Mouse (Mus musculus): ENCODE data around the gene Gm11733.
A peak's percentile ranks its signal among the peaks of the same experiment; 100 is the strongest.

The Gm11733 gene

GRCm38 (mm10) chr11:117478271-117479006 lies 5.7 kb upstream of the Gm11733 start:
- no peak for DNase-seq (ENCODE audit: extremely low read depth, low read depth)

DNA sequence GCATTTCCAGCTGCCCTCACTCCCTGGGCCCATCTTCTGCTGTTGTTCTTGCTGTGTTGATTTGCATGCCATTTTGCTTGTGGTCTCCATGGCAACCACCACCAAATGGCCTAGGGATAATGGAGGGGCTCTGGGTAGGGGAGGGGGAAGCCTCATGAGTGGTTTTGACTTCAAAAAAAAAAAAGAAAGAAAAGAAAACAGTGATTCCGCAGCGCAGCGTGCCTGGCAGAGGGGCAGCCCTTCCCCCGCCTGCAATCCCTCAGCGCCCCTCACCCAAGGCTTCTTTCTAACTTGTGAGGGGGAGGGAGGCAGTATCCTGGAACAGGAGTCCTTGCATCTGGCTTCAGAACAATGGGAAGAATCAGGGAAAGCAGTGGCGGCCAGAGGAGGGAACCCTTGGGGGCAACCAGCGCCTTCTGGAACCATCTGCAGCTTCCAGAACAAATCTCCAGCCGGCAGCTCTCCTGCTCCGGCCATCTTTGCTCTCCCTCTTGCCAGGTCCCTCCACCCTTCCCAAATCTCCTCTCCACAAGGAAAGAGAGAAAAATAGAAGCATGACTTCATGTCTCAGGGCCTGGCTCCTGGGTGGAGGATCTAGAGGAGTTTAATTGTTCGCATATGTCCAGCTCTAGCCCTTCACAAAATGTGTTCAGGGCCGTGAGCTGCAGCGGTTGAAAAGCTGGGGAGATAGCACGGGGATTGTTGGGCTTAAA lies 5.0 kb upstream of the Gm11733 start:
- no peak for DNase-seq (ENCODE audit: extremely low read depth, low read depth)

- DNase-seq (ENCODE audit: extremely low read depth, low read depth), result no peak
Observed at GRCm38 (mm10) chr11:117479746-117480145, 4.4 kb upstream of the Gm11733 start.

GRCm38 (mm10) chr11:117482300-117482676 lies 1.9 kb upstream of the Gm11733 start:
- peak; percentile 34 for DNase-seq (ENCODE audit: extremely low read depth, low read depth)

GRCm38 (mm10) chr11:117482677-117483511 lies 1.3 kb upstream of the Gm11733 start:
- DNase-seq (ENCODE audit: extremely low read depth, low read depth), result peak; percentile 76

DNA sequence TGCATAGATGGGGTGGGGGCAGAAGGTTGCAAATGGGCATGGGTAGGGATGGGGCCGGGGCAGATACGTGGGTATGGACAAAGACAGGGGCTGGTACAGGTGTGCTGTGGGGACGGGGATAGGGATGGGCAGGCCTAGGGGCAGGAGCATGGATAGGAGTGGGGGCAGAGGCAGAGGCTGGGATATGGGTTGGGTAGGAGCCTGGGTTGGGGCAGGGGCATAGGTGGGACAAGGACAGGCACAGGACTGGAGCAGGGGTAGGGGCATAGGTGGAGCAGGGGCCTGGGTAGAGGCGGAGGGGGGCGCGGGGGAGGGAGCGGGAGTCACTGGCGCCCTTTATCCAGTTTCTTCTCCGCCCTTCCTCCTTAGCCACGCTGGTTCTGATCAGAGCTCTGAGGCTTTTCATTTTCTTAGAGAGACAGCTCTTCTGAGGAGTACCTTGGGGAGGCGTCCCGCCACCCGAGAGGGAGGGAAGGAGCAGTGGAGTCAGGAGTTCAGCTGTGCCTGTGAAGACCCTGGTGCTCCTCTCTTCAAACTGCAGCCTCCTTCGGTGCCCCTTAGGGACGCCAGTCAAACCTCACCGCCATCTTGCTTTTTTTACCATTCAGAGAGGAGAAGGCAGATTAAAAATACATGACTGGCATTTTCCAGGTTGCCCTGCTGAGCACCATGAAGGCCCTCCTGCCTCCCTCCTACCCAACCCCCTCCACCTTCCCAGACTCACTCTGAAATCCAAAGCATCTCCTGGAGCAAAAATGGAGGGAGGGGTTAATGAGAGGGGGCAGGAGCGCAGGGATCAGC lies 7.4 kb downstream of the Gm11733 start:
- no peak for DNase-seq (ENCODE audit: extremely low read depth, low read depth)

- no peak for DNase-seq (ENCODE audit: extremely low read depth, low read depth)
Observed at GRCm38 (mm10) chr11:117492209-117492505, 8.0 kb downstream of the Gm11733 start.

DNA sequence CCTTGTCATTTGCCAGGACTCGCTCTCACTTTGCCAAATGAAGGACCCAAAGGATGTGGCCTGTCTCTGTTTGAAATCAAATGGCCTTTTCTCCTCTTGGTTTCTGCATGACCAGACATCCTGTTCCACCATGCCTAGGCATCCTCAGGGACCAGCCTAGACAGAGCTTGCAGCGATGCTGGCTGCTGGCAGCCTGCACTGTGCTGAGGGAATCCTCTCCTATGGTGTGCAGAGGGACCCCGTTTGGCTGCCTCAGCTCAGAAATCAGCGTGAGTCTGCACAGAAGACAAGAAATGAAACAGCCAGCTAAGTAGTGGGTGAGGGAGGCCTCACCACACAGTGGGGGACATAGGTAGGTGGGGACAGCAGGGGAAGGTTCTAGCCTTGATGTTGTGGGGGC lies 12.6 kb downstream of the Gm11733 start:
- DNase-seq (ENCODE audit: extremely low read depth, low read depth), result no peak

DNA sequence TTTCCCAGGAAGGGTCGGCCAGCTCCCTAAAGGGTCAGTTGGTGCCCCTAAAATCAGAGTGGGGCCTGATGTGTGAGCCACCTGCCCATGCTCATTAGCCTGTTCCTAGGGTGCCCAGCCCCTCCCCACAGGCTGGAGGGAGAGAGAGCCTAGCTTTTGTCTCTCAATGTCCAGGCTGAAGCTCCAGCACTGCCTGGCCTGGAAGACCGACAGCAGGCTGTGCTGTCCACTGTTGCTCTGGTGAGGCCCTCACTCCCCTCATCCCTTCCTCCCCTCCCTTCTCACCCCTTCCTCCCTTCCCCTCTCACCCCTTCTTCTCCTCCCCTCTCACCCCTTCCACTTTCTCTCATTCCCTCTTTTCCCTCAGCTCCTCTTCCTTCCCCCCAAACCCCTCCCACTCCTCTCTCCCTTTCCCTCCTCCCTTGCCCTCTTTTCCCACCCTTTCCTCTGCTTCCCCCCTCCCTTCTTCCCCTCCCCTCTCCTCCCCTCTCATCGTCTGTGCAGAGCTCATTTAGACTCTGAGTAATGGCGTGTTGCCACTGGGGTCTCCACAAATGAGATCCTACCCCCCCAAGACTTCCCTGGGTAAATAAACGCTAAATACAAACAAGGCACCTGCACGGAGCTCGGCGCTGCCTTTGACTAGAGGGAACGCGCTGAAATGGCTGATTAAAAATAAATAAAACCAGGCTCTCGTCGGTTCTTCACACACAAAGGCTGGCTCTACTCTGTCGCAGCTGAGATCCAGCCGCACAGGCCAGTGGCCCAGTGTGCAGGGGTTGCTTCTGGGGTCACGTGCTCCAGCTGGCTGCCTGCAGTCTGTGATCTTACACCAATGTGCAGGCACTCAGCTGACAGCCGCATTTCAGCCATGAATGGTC lies 13.3 kb downstream of the Gm11733 start:
- no peak for DNase-seq (ENCODE audit: extremely low read depth, low read depth)

GRCm38 (mm10) chr11:117498137-117498511 lies 14.0 kb downstream of the Gm11733 start:
- no peak for DNase-seq (ENCODE audit: extremely low read depth, low read depth)

- no peak for DNase-seq (ENCODE audit: extremely low read depth, low read depth)
Observed at GRCm38 (mm10) chr11:117508972-117509371, 24.8 kb downstream of the Gm11733 start.

DNA sequence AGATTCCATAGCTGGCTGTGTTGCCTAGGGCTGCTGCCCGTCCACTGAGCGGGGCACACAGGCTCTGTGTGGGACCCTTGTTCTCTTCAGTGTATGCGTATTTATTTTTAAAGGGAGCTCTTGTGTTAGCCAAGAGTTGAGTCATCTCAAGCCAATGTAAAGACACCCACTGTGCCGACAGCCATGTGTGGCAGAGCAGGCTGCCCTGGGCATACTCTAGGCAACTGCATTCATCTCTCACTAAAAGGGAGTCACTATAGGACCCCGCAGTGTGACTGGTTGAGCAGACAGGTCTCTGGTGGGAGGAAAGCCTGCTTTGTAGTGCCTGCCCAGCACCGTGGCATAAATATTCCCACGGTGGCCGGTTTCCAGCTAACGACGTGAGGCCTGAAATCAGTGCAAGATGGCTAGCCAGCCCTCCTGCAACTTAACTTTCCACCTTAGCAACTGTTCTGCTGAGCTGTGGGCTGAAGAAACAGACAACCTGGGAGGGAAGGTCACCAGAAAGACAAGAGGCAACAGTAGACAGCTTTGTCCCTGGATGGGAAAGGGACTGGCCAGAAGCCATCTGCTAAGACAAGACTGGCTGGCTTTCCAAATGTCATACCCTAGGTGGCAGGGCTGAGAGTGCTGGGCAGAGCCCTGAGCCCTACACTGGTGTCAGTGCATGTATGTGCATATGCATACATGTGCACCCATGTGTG lies 31.7 kb downstream of the Gm11733 start:
- no peak for DNase-seq (ENCODE audit: extremely low read depth, low read depth)

DNA sequence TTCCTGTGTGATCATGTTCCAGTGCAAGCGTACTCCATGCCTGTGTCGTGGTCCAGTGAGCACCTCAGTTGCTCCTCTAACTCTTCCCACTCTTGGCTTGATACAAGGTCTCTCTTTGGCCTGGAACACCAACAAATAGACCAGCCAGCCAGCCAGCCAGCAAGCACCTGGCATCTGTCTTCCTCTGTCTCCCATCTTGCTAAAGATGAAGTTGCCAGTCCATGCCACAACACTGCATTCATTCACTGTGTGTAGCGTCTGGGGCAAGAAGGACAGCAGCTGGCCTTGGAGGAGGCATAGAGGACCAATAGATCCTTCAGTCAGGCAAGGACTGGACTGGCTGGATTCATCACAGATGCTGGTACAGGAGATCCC lies 32.2 kb downstream of the Gm11733 start:
- DNase-seq (ENCODE audit: extremely low read depth, low read depth), result no peak

DNA sequence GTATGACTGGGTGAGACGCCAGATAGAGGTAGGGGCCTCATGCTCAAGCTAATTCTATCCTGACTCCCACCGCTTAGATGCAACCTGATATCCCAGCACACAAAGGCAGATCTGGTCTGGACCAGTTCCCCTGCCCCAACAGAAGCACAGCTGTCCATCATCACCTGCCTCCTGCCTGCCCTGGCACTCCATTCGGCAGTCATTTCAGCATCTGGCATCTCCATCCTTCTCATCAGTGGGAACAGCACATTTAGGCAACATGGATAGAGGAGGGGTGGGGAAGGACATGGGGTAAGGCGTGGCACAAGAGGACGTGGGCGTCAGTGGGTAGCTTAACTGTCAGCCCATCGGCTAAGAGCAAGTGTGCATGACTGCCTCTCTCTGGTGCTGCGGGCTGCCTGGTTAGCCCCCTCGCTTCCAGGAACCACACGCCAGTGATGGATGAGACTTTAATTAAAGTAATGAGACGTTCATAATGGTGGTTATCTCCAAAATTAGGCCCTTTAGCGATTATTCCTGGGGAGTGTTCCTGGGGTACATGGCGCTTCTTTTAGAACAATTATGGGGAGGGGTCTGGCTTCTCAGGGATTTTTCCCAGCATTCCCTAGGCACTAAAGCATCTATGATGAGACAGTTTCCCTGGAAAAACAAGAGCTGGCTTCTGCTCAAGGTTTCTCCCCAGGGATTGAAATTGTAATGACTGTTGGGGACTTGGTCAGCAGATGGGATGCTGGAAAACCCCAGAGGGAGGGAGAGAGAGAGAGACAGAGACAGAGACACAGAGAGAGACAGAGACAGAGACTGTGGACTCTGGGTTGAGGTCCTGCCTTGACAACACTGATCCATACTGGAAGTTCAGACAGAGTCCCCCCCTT lies 38.0 kb downstream of the Gm11733 start:
- no peak for DNase-seq (ENCODE audit: extremely low read depth, low read depth)

DNA sequence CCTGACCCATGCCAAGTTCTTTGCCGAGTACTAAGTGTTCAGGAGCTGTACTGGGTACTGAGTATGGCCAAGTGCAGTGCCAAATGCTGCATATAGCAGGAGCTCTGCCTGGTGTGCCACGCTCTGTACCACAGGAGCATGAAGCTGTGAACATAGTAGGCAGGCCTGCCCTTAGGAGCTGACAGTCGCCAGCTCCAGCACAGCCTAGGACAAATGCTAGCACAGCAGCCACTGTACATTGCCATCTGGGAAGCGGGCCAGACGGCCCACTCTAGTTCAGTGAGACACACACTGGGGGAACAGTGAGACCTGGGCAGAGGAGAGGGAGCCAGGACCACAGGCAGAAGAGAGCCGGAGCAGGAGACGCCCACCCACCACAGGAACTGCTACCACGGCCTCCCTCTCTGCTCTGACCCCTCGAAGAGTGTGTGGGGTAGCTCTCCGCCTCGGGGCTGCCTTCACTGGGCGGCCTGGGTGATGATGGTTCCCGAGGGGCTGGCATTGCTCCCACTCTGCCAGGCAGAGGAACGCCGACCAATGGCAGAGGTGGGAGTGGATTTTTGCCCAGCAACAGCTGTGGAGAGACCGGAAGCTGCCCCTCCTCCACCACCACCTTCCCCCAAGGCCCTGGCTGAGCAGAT lies 38.8 kb downstream of the Gm11733 start:
- no peak for DNase-seq (ENCODE audit: extremely low read depth, low read depth)

GRCm38 (mm10) chr11:117525606-117526349 lies 41.6 kb downstream of the Gm11733 start:
- no peak for DNase-seq (ENCODE audit: extremely low read depth, low read depth)

DNA sequence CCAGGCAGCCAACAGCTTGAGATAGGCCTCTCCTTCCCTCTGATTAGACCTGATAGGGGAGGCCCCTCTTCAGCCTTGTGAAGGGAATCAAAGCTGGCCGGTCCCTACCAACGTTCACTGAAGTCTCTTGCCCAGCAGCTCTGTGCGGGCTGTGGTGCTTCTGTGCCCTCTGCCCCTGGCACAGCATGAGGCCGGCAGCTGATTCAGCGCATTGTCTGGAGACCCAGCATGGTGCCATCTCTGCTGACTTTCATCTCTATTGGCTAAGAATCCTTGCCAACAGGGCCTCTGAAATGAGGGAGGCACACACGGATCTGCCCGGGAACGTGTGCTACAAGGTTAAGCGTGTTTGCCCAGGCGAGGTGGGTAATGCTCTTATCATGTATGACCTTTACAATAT lies 48.2 kb downstream of the Gm11733 start:
- DNase-seq (ENCODE audit: extremely low read depth, low read depth), result no peak

DNA sequence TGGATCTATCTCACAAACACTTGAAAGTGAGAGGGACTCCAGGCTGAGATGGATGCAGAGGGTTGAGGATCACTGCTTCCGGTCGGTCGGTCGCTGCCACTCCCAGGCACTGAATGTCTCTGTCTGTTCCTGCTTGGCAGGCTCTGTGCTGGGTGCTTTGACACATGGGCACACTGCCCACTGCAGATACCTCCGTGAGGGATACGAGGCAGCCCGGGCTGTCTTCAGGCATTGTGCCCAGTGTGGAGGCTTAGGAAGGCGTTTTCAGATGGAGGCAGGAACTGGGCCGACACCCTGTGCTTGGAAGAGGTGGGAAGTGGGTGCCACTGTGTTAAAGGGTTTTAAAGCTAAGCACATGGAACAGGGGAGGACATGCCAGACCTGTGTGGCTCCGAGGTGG lies 50.7 kb downstream of the Gm11733 start:
- no peak for DNase-seq (ENCODE audit: extremely low read depth, low read depth)

All from MEL-GATA-1-ER (cell line).